Mouse (Mus musculus): ENCODE results near the gene Defb22. TPM values are rescaled to one million over a fixed set of nuclear protein-coding genes. Genes with fewer than 3 reads are reported as not detected.

Defb22 gene
- not detected for total RNA-seq (2023)

DNA sequence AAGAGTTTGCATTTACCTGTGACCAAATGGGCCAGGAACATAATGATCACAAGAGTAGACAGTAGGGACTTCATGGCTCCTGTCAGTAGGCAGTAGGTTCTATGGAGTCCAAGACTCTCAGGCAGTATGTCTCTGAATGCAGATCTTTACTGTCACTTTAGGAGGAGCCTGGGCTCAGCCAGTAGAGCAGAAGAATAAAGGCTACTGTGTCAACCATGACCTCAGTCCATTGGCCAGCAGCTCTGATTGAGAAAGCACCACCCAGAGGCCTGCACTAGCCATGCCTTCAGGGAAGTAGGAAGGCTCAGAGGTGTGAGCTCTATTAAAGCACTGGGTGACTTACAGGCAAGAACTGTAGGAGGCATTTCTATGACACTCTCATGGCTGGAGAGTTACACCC lies at the start of gene Defb22:
Gene Defb22, minus strand, starts transcription at position 101 of the 400 bp plus-strand sequence.

DNA sequence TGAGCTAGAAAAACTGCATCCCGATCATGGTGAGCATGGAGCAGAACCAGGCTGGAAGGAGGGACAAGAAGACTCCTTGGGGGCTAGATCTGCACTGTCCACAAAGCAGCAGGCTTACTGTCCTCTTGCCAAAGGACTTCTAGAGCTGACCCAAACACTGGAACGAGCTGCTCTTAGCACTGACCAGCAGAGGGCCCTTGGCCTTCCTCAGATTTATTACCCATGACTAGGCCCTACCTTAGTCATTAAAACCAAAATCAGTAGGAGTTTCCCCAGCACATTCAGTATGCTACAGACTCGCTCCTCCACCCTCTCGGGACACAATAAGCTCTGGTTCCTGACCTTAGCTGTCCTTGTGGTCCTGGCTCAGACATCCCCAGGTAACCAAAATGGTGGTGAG lies 28.0 kb upstream of the Defb22 start, which contains the start of gene Defb28:
Gene Defb28, plus strand, starts transcription at position 275 of the 400 bp plus-strand sequence.

DNA sequence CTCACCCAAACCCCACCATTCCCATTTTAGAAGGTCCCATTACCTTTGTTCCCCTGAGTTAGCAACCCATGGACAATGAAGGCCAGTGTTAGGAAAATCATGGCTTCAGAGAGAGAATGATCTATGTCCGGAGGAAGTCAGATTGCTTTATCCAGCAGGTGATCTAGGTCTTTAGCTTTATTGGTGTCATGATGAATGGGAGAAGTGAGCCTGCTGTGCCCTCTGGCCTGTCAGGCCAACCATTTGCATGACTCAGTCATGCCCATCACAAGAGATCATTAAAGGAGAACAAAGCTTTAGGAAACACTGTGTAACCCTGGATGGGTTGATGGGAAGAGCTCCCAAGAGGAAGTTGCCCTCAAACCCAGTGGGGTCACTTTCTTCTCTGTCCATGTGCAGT lies 21.7 kb upstream of the Defb22 start, which contains the start of gene Defb26:
Gene Defb26, minus strand, starts transcription at position 101 of the 400 bp plus-strand sequence.

DNA sequence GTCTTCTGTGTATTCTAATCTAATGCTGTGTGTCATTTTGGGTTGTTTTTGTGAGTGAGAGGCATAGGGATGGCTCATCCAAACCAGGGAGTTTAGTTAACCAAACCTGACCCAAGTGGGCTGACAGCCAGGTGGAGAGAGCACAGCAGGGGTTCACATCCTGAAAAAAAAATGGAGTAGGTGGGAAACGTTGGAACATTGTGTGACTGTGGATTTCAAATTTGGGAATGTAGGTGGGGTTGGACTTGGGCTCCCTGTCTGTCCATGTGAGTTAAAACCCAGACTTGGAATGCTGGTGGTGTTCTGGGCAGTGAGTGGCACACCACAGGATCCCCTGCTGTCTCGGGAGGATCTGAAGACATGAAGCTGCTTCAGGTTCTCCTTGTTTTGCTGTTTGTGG lies 13.2 kb downstream of the Defb22 start, which contains the start of gene Defb20:
Gene Defb20, plus strand, starts transcription at position 301 of the 400 bp plus-strand sequence.

DNA sequence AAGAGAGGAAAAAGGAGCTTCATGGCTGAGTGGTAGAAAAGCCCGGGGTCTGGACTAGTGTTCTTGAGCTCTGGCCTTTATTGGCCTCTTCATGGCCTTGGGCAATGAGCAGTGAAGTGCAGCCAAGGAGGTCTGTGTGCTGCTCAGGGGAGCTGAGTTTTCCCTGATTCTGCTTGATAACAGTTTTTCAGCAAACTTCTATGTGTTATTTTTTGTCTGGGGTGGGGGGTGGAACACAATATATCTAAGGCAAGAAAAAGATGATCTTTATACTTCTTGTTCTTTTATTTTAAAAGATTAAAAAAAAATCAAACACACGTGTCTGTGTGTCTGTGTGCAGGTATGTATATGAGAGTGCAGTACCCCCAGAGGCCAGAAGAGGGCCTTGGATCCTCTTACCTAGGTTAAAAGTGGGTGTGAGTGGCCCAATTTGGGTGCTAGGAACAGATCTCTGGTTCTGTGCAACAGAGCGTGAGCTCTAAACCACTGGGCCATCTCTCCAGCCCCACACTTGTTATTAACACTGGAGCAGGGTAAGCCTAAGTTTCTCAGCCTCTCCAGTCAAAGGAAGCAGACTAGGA lies 25.3 kb downstream of the Defb22 start, which contains the start of gene Defb23:
Gene Defb23, minus strand, starts transcription at position 51 of the 581 bp plus-strand sequence.

Other genes with a start within 250 kb of the Defb22 start
- 44.0 TPM for gene Tbc1d20, start 196.3 kb downstream of the Defb22 start, total RNA-seq (2023)
- gene Rbck1, start 157.5 kb downstream of the Defb22 start, total RNA-seq (2023) = 215 TPM
- 10.8 TPM for gene Trib3, start 146.1 kb downstream of the Defb22 start, total RNA-seq (2023)
- not detected for gene Nrsn2, start 113.5 kb downstream of the Defb22 start, total RNA-seq (2023)
- gene Sox12, start 92.1 kb downstream of the Defb22 start, total RNA-seq (2023) = 1.2 TPM
- 2.9 TPM for gene Zcchc3, start 75.1 kb downstream of the Defb22 start, total RNA-seq (2023)
- gene 6820408C15Rik, start 74.6 kb downstream of the Defb22 start, total RNA-seq (2023) = not detected
- gene Defb23, start 25.5 kb downstream of the Defb22 start, total RNA-seq (2023) = not detected
- gene Defb20, start 13.1 kb downstream of the Defb22 start, total RNA-seq (2023) = not detected
- not detected for gene Defb26, start 21.6 kb upstream of the Defb22 start, total RNA-seq (2023)
- not detected for gene Defb28, start 28.1 kb upstream of the Defb22 start, total RNA-seq (2023)
- gene Defb29, start 50.0 kb upstream of the Defb22 start, total RNA-seq (2023) = not detected
- not detected for gene Gm17416, start 79.2 kb upstream of the Defb22 start, total RNA-seq (2023)
- not detected for gene Defb21, start 82.6 kb upstream of the Defb22 start, total RNA-seq (2023)
- gene Defb19, start 90.2 kb upstream of the Defb22 start, total RNA-seq (2023) = not detected
- gene Defb45, start 109.3 kb upstream of the Defb22 start, total RNA-seq (2023) = not detected
- not detected for gene Defb36, start 114.2 kb upstream of the Defb22 start, total RNA-seq (2023)
- not detected for gene Defb25, start 132.9 kb upstream of the Defb22 start, total RNA-seq (2023)
- not detected for gene Rem1, start 136.8 kb upstream of the Defb22 start, total RNA-seq (2023)
- gene H13, start 179.3 kb upstream of the Defb22 start, total RNA-seq (2023) = 143 TPM
- gene Mcts2, start 196.9 kb upstream of the Defb22 start, total RNA-seq (2023) = 20.3 TPM
- gene Id1, start 246.1 kb upstream of the Defb22 start, total RNA-seq (2023) = 1.4 TPM